20 mouse cellular contexts compared by ENCODE assay signal in the genomic region with DNA sequence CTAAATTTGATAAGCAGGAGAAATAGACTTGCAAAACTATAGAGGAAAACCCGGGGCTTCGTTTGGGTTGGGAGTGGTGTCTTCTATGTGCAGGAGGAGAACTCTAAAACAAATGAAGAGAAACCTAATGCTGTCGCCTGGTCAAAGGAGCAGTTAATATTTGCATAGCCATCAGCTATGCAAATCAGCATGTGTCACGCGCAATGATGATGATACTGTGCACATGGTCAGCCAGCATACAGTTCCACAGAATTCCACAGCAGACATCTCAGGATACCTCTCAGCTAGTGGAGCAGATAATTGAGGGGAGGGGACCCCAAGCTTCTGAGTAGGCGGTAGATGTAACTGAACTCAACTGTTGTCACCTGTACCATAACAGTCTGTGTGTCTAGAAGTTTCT.
"Had no signal": no experiment of that assay in that cellular context is flagged by ENCODE, and none has a peak within 500 bp of the region (broad histone marks: within the 10 kb centered on the region; RNA-seq: fewer than 3 reads in every experiment).

No protein-coding gene starts in this region.

- H3K4me3 ChIP-seq: midbrain, embryonic 10.5 days; midbrain, embryonic 12.5 days; myocyte; neural tube, embryonic 13.5 days; neural tube, embryonic 15.5 days; stomach, embryonic 15.5 days had no signal

- DNase-seq: lung, adult 18-20 months; lung, embryonic 14.5 days; lung, postnatal 10 days; lung, postnatal 4 days; midbrain, embryonic 14.5 days; retina, postnatal 1 day; right cerebral cortex, adult 18-20 months; right cerebral cortex, postnatal 25 days; right cerebral cortex, postnatal 4 days; spleen, adult 18-20 months; thymus, adult 2 months; thymus, postnatal 25 days; thymus, postnatal 4 days had no signal

- H3K9me3 ChIP-seq: midbrain, embryonic 12.5 days; neural tube, embryonic 13.5 days; neural tube, embryonic 15.5 days; stomach, embryonic 15.5 days had no signal

- H3K27me3 ChIP-seq: midbrain, embryonic 12.5 days; neural tube, embryonic 13.5 days; neural tube, embryonic 15.5 days; stomach, embryonic 15.5 days had no signal

- ATAC-seq: midbrain, embryonic 16.5 days had no signal

- H3K4me1 ChIP-seq: midbrain, embryonic 10.5 days; midbrain, embryonic 12.5 days; neural tube, embryonic 13.5 days; neural tube, embryonic 15.5 days; stomach, embryonic 15.5 days had no signal

- H3K36me3 ChIP-seq: neural tube, embryonic 15.5 days had no signal
